Comparison of ENCODE assay signal across 1 mouse cellular context in genomic region chr7:141524760-141525579, GRCm38 (mm10).
TF ChIP-seq lines count a peak whose summit lies in the region.

No protein-coding gene starts in this region.

TF ChIP-seq in CH12.LX, 34 proteins besides CTCF, POLR2A, EP300 and RAD21:
- no peak for TF ChIP-seq GABPA (IDR thresholded peaks at IDR 0.05; ENCODE audit: insufficient replicate concordance, low read depth, low read length)
- TF ChIP-seq ZC3H11A (IDR thresholded peaks at IDR 0.05; ENCODE audit: low read depth, low read length) = peak; percentile 23; the same call in 1 of the 2 replicates
- TF ChIP-seq NRF1 (IDR thresholded peaks at IDR 0.05; ENCODE audit: low read depth, low read length) = no peak
- TF ChIP-seq ZNF384 (IDR thresholded peaks at IDR 0.05; ENCODE audit: low read depth, low read length) = no peak
- peak; percentile 92 for TF ChIP-seq SMC3 (IDR thresholded peaks at IDR 0.05; ENCODE audit: low read depth, low read length)
- TF ChIP-seq ELF1 (IDR thresholded peaks at IDR 0.05; ENCODE audit: low read depth, low read length) = peak; percentile 62; the same call in 1 of the 2 replicates
- TF ChIP-seq TCF12 (IDR thresholded peaks at IDR 0.05; ENCODE audit: low read depth, low read length) = no peak
- TF ChIP-seq RCOR1 (conservative IDR thresholded peaks at IDR 0.05; ENCODE audit: low read depth, low read length) = no peak
- no peak for TF ChIP-seq UBTF (IDR thresholded peaks at IDR 0.05; ENCODE audit: low read depth, low read length)
- TF ChIP-seq ETS1 (conservative IDR thresholded peaks at IDR 0.05; ENCODE audit: low read depth, low read length) = no peak
- TF ChIP-seq E2F4 (IDR thresholded peaks at IDR 0.05; ENCODE audit: insufficient replicate concordance, low read depth, low read length) = no peak
- TF ChIP-seq JUND (conservative IDR thresholded peaks at IDR 0.05; ENCODE audit: low read depth, low read length) = no peak
- no peak for TF ChIP-seq TBP (conservative IDR thresholded peaks at IDR 0.05; ENCODE audit: low read depth, low read length)
- TF ChIP-seq POLR2AphosphoS2 (IDR thresholded peaks at IDR 0.05; ENCODE audit: low read depth, low read length) = no peak
- TF ChIP-seq MAFK (IDR thresholded peaks at IDR 0.05; ENCODE audit: insufficient replicate concordance, low read length) = no peak
- TF ChIP-seq CHD2 (IDR thresholded peaks at IDR 0.05; ENCODE audit: low read length) = no peak
- no peak for TF ChIP-seq IRF4 (IDR thresholded peaks at IDR 0.05; ENCODE audit: low read depth, low read length)
- TF ChIP-seq MAZ (IDR thresholded peaks at IDR 0.05; ENCODE audit: low read depth, low read length) = no peak
- TF ChIP-seq BHLHE40 (IDR thresholded peaks at IDR 0.05; ENCODE audit: low read depth, low read length) = no peak
- no peak for TF ChIP-seq USF1 (IDR thresholded peaks at IDR 0.05; ENCODE audit: low read depth, low read length)
- TF ChIP-seq USF2 (conservative IDR thresholded peaks at IDR 0.05; ENCODE audit: low read depth, low read length) = no peak
- TF ChIP-seq NELFE (IDR thresholded peaks at IDR 0.05; ENCODE audit: low read depth, low read length) = peak; percentile 37; the same call in 1 of the 2 replicates
- TF ChIP-seq JUN (IDR thresholded peaks at IDR 0.05; ENCODE audit: insufficient read depth, low read depth, low read length) = no peak
- TF ChIP-seq MAX (IDR thresholded peaks at IDR 0.05; ENCODE audit: low read length) = no peak
- TF ChIP-seq MYC (IDR thresholded peaks at IDR 0.05; ENCODE audit: low read depth, low read length) = no peak
- TF ChIP-seq ZMIZ1 (IDR thresholded peaks at IDR 0.05; ENCODE audit: low read depth, low read length) = no peak
- no peak for TF ChIP-seq CHD1 (IDR thresholded peaks at IDR 0.05; ENCODE audit: low read depth, low read length)
- TF ChIP-seq HCFC1 (IDR thresholded peaks at IDR 0.05; ENCODE audit: low read depth, low read length) = no peak
- no peak for TF ChIP-seq ZKSCAN1 (IDR thresholded peaks at IDR 0.05; ENCODE audit: borderline replicate concordance, low read depth, low read length)
- 0 out of 2 replicates have a peak, but pooled peaks have one; percentile 41 for TF ChIP-seq SIN3A (IDR thresholded peaks at IDR 0.05; ENCODE audit: low read length)
- TF ChIP-seq MXI1 (IDR thresholded peaks at IDR 0.05; ENCODE audit: low read depth, low read length) = no peak
- no peak for TF ChIP-seq KAT2A (IDR thresholded peaks at IDR 0.05; ENCODE audit: insufficient replicate concordance, low read length)
